Mouse (Mus musculus) CH12.LX (cell line): ENCODE data around the gene Spaca6. TPM values are rescaled to one million over a fixed set of nuclear protein-coding genes. Genes with fewer than 3 reads are reported as not detected.

ENCODE experiments used
- DNase-seq: peaks from one replicate; pipeline ENCODE4 v3.0.0-alpha.2; 2013; ENCODE audit errors: extremely low read depth
- H3K27ac ChIP-seq: 2 replicates; pipeline ENCODE4 v1.5.1; 2012; ENCODE audit warnings: low read depth, mild to moderate bottlenecking, control low read depth, moderate library complexity; ENCODE audit not compliant: insufficient read depth
- H3K27me3 ChIP-seq: replicated peaks from 2 replicates; pipeline ENCODE3; 2012; ENCODE audit warnings: inconsistent platforms
- H3K36me3 ChIP-seq, 2 experiments: replicated peaks in 1 of 2; 2 replicates each; pipeline versions ENCODE3 to v1.6.1; 2012; ENCODE audit warnings: inconsistent platforms in 1 of 2, low read length in 1 of 2, mild to moderate bottlenecking in 1 of 2, mixed read lengths in 1 of 2, moderate library complexity in 1 of 2; ENCODE audit not compliant: control insufficient read depth in 1 of 2, insufficient read depth in 1 of 2
- H3K4me1 ChIP-seq, 2 experiments: 2 replicates each; pipeline ENCODE4 v1.6.1; 2012; ENCODE audit warnings: inconsistent platforms in 1 of 2, moderate library complexity in 1 of 2; ENCODE audit not compliant: insufficient read depth in 2 of 2, control insufficient read depth in 1 of 2
- H3K4me2 ChIP-seq: 2 replicates; pipeline ENCODE4 v1.6.1; 2012; ENCODE audit warnings: low read depth, mild to moderate bottlenecking, control low read depth; ENCODE audit not compliant: poor library complexity, insufficient read depth, severe bottlenecking
- H3K4me3 ChIP-seq, 3 experiments: fragments of 150-350 bp in 1 of 3; sonication (generic) in 1 of 3; replicated peaks in 1 of 3; 2 replicates each; pipeline versions ENCODE3 to v1.5.1; 2011 to 2012; ENCODE audit warnings: low read depth in 2 of 3, low read length in 2 of 3, mild to moderate bottlenecking in 2 of 3, moderate library complexity in 2 of 3, control low read depth in 1 of 3, improper control_type of control experiment in 1 of 3, inconsistent platforms in 1 of 3, mixed read lengths in 1 of 3; ENCODE audit not compliant: poor library complexity in 1 of 3
- H3K79me2 ChIP-seq: replicated peaks from 2 replicates; pipeline ENCODE4 v1.6.1; 2012; ENCODE audit warnings: mild to moderate bottlenecking, moderate library complexity; ENCODE audit not compliant: control insufficient read depth, poor library complexity, insufficient read depth, severe bottlenecking; ENCODE audit errors: extremely low read depth
- H3K9ac ChIP-seq: 2 replicates; pipeline ENCODE4 v1.6.1; 2012; ENCODE audit warnings: low read depth, mild to moderate bottlenecking, control low read depth, moderate library complexity; ENCODE audit not compliant: insufficient read depth
- H3K9me3 ChIP-seq: replicated peaks from 2 replicates; pipeline ENCODE3; 2012; ENCODE audit warnings: low read length, inconsistent platforms, mixed read lengths
- BHLHE40 ChIP-seq: IDR thresholded peaks from 2 replicates; pipeline ENCODE4 v1.6.1; 2011; ENCODE audit warnings: mild to moderate bottlenecking, low read depth, low read length, improper control_type of control experiment
- CHD1 ChIP-seq: IDR thresholded peaks from 2 replicates; pipeline ENCODE4 v1.6.1; 2012; ENCODE audit warnings: low read depth, low read length, improper control_type of control experiment, inconsistent platforms
- CTCF ChIP-seq, 2 experiments: IDR thresholded peaks in 1 of 2; conservative IDR thresholded peaks in 1 of 2; 2 replicates each; pipeline ENCODE4 v1.5.1; 2011 to 2012; ENCODE audit warnings: low read depth in 2 of 2, low read length in 2 of 2, improper control_type of control experiment in 1 of 2, inconsistent platforms in 1 of 2, mild to moderate bottlenecking in 1 of 2, moderate library complexity in 1 of 2
- ELF1 ChIP-seq: IDR thresholded peaks from 2 replicates; pipeline ENCODE4 v1.6.1; 2014; ENCODE audit warnings: low read depth, mild to moderate bottlenecking, inconsistent platforms, low read length, improper control_type of control experiment
- EP300 ChIP-seq: IDR thresholded peaks from 2 replicates; pipeline ENCODE4 v1.6.1; 2011; ENCODE audit warnings: low read length, improper control_type of control experiment
- ETS1 ChIP-seq: conservative IDR thresholded peaks from 2 replicates; pipeline ENCODE4 v1.6.1; 2012; ENCODE audit warnings: low read depth, mild to moderate bottlenecking, inconsistent platforms, low read length, improper control_type of control experiment, moderate library complexity
- GABPA ChIP-seq: IDR thresholded peaks from 2 replicates; pipeline ENCODE4 v1.6.1; 2012; ENCODE audit warnings: low read depth, low read length, improper control_type of control experiment, inconsistent platforms; ENCODE audit not compliant: insufficient replicate concordance
- IRF4 ChIP-seq: IDR thresholded peaks from 2 replicates; pipeline ENCODE4 v1.6.1; 2014; ENCODE audit warnings: low read depth, mild to moderate bottlenecking, inconsistent platforms, low read length, improper control_type of control experiment
- JUND ChIP-seq: conservative IDR thresholded peaks from 2 replicates; pipeline ENCODE4 v1.6.1; 2011; ENCODE audit warnings: low read depth, low read length, improper control_type of control experiment
- KAT2A ChIP-seq: IDR thresholded peaks from 2 replicates; pipeline ENCODE4 v1.6.1; 2012; ENCODE audit warnings: low read length, improper control_type of control experiment, inconsistent platforms; ENCODE audit not compliant: insufficient replicate concordance
- MAZ ChIP-seq: IDR thresholded peaks from 2 replicates; pipeline ENCODE4 v1.6.1; 2012; ENCODE audit warnings: low read depth, mild to moderate bottlenecking, inconsistent platforms, low read length, improper control_type of control experiment, moderate library complexity
- MEF2A ChIP-seq: IDR thresholded peaks from 2 replicates; pipeline ENCODE4 v1.6.1; 2014; ENCODE audit warnings: low read depth, mild to moderate bottlenecking, inconsistent platforms, low read length, improper control_type of control experiment, borderline replicate concordance
- MYC ChIP-seq: IDR thresholded peaks from 2 replicates; pipeline ENCODE4 v1.6.1; 2011; ENCODE audit warnings: low read depth, mild to moderate bottlenecking, improper control_type of control experiment, low read length
- NELFE ChIP-seq: IDR thresholded peaks from 2 replicates; pipeline ENCODE4 v1.6.1; 2011; ENCODE audit warnings: low read depth, low read length, improper control_type of control experiment
- PAX5 ChIP-seq: IDR thresholded peaks from 2 replicates; pipeline ENCODE4 v1.6.1; 2012; ENCODE audit warnings: low read length, inconsistent platforms, mixed read lengths
- POLR2AphosphoS2 ChIP-seq: IDR thresholded peaks from 2 replicates; pipeline ENCODE4 v1.6.1; 2011; ENCODE audit warnings: low read depth, low read length, improper control_type of control experiment
- RCOR1 ChIP-seq: conservative IDR thresholded peaks from 2 replicates; pipeline ENCODE4 v1.6.1; 2012; ENCODE audit warnings: low read depth, mild to moderate bottlenecking, inconsistent platforms, low read length, improper control_type of control experiment
- SMC3 ChIP-seq: IDR thresholded peaks from 2 replicates; pipeline ENCODE4 v1.6.1; 2011; ENCODE audit warnings: low read depth, low read length, improper control_type of control experiment
- TBP ChIP-seq: conservative IDR thresholded peaks from 2 replicates; pipeline ENCODE4 v1.6.1; 2011; ENCODE audit warnings: low read depth, low read length, improper control_type of control experiment
- TCF12 ChIP-seq: IDR thresholded peaks from 2 replicates; pipeline ENCODE4 v1.6.1; 2014; ENCODE audit warnings: low read depth, mild to moderate bottlenecking, inconsistent platforms, low read length, improper control_type of control experiment
- USF2 ChIP-seq: conservative IDR thresholded peaks from 2 replicates; pipeline ENCODE4 v1.6.1; 2011; ENCODE audit warnings: low read depth, low read length, improper control_type of control experiment
- ZC3H11A ChIP-seq: IDR thresholded peaks from 2 replicates; pipeline ENCODE4 v1.6.1; 2012; ENCODE audit warnings: low read depth, mild to moderate bottlenecking, inconsistent platforms, low read length, improper control_type of control experiment
- ZKSCAN1 ChIP-seq: IDR thresholded peaks from 2 replicates; pipeline ENCODE4 v1.6.1; 2012; ENCODE audit warnings: low read depth, inconsistent platforms, low read length, improper control_type of control experiment, borderline replicate concordance
- ZNF384 ChIP-seq: IDR thresholded peaks from 2 replicates; pipeline ENCODE4 v1.6.1; 2012; ENCODE audit warnings: low read depth, low read length, improper control_type of control experiment, inconsistent platforms
- dilution Hi-C: fragments of 300-500 bp; cut with MboI; formaldehyde crosslinking; loops from 2 replicates; pipeline ENCODE4 v1.14.3; 2020; ENCODE audit warnings: low sequenced_read_pairs; ENCODE audit not compliant: extremely low pct_unique_long_range_greater_than_20kb, extremely low pct_ligation_motif_present
- in situ Hi-C: fragments of 300-500 bp; cut with MboI; formaldehyde crosslinking; loops from 3 replicates; pipeline ENCODE4 v1.14.3; 2019; ENCODE audit warnings: low sequenced_read_pairs, low pct_ligation_motif_present, low pct_unique_long_range_greater_than_20kb, mixed read lengths
- polyA plus RNA-seq: library from polyadenylated mRNA; unstranded; fragments of >175 nt; gene quantifications from 2 replicates; pipeline ENCODE4 v1.2.1, GENCODE M21; 2012; ENCODE audit warnings: low read depth; ENCODE audit not compliant: insufficient read length
- total RNA-seq, 2 experiments: library from RNA; depleted of rRNA; stranded (reverse); fragments of 300-350 nt in 1 of 2; fragments of >200 nt in 1 of 2; gene quantifications; 2 replicates each; pipeline ENCODE4 v1.2.3; 2012 to 2014

Spaca6 gene
- total and polyA plus RNA-seq, 3 experiments: 0.67 TPM; not detected in 2

DNA sequence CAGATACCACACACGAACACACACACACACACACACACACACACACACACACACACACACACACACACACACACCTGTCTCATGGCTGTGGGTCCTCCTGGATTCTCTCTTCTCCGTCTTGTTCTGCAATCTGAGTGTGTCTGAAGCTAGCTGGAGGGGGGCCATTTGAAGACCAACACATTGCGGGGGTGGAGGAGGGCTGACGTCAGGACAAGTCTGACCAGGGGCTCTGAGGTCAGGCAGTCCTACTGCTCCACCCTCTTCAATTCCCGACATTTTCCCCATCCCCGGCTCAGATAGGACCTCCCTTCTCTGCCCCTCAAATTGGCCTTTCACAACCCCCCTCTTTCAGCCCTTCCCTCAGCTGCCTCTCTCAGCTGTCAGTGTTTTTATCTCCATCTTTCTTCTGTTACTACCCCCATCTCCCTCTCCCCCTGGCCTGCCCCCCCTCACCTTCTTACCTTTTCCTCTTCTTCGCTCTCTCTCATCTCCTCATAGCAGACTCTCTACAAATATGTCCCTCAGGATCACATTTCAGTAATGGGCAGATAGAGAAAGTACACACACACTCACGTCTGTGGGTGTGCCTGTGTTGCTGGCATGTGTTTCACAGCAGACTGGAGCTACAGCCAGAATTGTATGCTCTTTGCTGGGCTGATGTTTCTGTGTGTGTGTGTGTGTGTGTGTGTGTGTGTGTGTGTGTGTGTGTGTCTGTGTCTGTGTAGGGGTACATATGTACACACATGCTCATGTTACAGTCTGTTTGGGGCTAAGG is 28.3 kb downstream of the Spaca6 start, which contains the start of gene Has1:
Has1 (minus strand) TSS at position 142 of the 775 bp plus-strand sequence.
- dilution Hi-C loops: no loop called here
- no peak for DNase-seq
- Histone ChIP-seq H3K4me2 (no peak within 1 kb of the TSS), H3K79me2 (no peaks in the 10 kb centered on the region), H3K4me1 (peaks cover 0 to 2% of the 10 kb centered on the region in 2 experiments; a peak in 1 of 4 replicates), H3K36me3 (no peaks in the 10 kb centered on the region), H3K27me3 (no peaks in the 10 kb centered on the region), H3K9ac (no peak within 1 kb of the TSS), H3K4me3 (no peak within 1 kb of the TSS), H3K27ac (no peak within 1 kb of the TSS), H3K9me3 (no peaks in the 10 kb centered on the region)
- in situ Hi-C loops: no loop called here
- no peak for TF ChIP-seq ELF1
- TF ChIP-seq ZC3H11A: no peak
- TF ChIP-seq MYC: no peak

DNA sequence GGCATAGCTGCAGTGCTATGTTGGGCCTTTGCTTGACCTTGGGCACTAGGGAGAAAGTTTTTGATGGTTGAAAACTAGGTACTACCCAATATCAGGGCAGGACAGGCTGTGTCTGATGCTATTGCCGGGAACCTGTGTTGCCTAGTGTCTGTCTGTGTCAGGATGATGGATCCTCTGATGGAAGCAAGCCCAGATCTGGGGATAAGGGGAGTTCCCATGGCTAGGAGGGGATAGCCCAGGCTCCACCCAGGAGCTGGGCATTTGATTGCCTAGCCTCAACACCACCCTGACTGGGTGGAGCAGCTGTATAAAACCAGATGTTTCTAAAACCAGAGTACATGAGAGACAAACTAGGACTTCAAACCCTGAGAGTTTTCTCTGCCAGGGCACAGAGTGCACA is 29.7 kb downstream of the Spaca6 start:
- Histone ChIP-seq H3K4me3 (no peak overlapping the region), H3K27me3 (no peaks in the 10 kb centered on the region), H3K9ac (no peak overlapping the region), H3K79me2 (no peaks in the 10 kb centered on the region), H3K36me3 (no peaks in the 10 kb centered on the region), H3K9me3 (no peaks in the 10 kb centered on the region), H3K27ac (no peak overlapping the region), H3K4me2 (no peak overlapping the region), H3K4me1 (peaks cover 0 to 2% of the 10 kb centered on the region in 2 experiments; a peak in 1 of 4 replicates)
- in situ Hi-C loops (no loop called here), dilution Hi-C loops (no loop called here)
- no peak for DNase-seq
- TF ChIP-seq CHD1 (no peak), TCF12 (no peak), ZNF384 (no peak), GABPA (no peak), TBP (no peak), ZKSCAN1 (no peak), MEF2A (no peak), POLR2AphosphoS2 (no peak), JUND (no peak), KAT2A (no peak), MYC (no peak)

DNA sequence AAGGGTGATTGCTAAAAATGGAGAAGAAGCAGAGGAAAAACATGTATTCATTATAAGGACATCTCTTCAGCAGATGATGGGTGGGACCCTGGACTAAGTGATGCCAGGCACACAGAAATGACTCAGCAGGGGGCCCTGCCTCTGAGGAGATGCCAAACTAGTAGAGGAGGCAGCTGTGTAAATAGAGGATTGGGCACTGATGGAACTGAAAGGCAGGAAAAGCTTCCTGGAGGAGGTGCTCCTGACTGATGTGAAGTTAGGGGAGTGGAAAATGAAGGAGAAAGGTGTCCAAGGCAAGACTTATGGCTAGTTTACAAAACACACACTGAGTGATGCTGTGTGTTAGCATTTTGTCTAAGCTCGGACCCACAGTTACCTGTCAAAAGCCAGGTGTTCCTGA is 30.5 kb downstream of the Spaca6 start:
- TF ChIP-seq BHLHE40 (no peak), MAZ (no peak), IRF4 (no peak), POLR2AphosphoS2 (no peak), NELFE (no peak), SMC3 (no peak), EP300 (no peak), RCOR1 (no peak), TCF12 (no peak), CTCF (conservative IDR thresholded peaks at IDR 0.05 in 1 of 2, IDR thresholded peaks at IDR 0.05 in 1 of 2; ENCODE audit: low read depth in 2 of 2, low read length in 2 of 2) (no peak), JUND (no peak), USF2 (no peak), PAX5 (no peak), ETS1 (no peak), CHD1 (no peak)
- Histone ChIP-seq H3K4me2 (no peak overlapping the region), H3K27me3 (no peaks in the 10 kb centered on the region), H3K9me3 (no peaks in the 10 kb centered on the region), H3K4me3 (no peak overlapping the region), H3K36me3 (no peaks in the 10 kb centered on the region), H3K9ac (no peak overlapping the region), H3K27ac (no peak overlapping the region), H3K79me2 (no peaks in the 10 kb centered on the region), H3K4me1 (peaks cover 0 to 2% of the 10 kb centered on the region in 2 experiments; a peak in 1 of 4 replicates)
- no peak for DNase-seq
- dilution Hi-C loops (no loop called here), in situ Hi-C loops (no loop called here)
